Mouse (Mus musculus) intestine, embryonic 16.5 days (tissue): ENCODE results near the gene Piezo1. TPM values are rescaled to one million over a fixed set of nuclear protein-coding genes. Genes with fewer than 3 reads are reported as not detected.
A peak's percentile ranks its signal among the peaks of the same experiment; 100 is the strongest.

ENCODE experiments used
- ATAC-seq: fragments of 200-750 bp; cut with Nextera tagmentation; 2 replicates; pipeline ENCODE4 v1.8.0; 2017; ENCODE audit warnings: moderate TSS enrichment, moderate library complexity
- H3K27ac ChIP-seq: fragments of 300-500 bp; sonication (generic); 2 replicates; pipeline ENCODE4 v1.5.1; 2014; ENCODE audit warnings: mild to moderate bottlenecking, low read length
- H3K27me3 ChIP-seq: fragments of 300-500 bp; sonication (generic); replicated peaks from 2 replicates; pipeline ENCODE4 v1.6.1; 2014; ENCODE audit warnings: low read length, control low read depth, mixed read lengths; ENCODE audit not compliant: control insufficient read depth, insufficient read depth
- H3K36me3 ChIP-seq: fragments of 300-500 bp; sonication (generic); 2 replicates; pipeline ENCODE4 v1.6.1; 2014; ENCODE audit warnings: low read length, control low read depth; ENCODE audit not compliant: control insufficient read depth, insufficient read depth
- H3K4me1 ChIP-seq: fragments of 300-500 bp; sonication (generic); 2 replicates; pipeline ENCODE4 v1.6.1; 2014; ENCODE audit warnings: low read length, control low read depth, mixed read lengths; ENCODE audit not compliant: control insufficient read depth, insufficient read depth
- H3K4me2 ChIP-seq: fragments of 300-500 bp; sonication (generic); 2 replicates; pipeline ENCODE4 v1.6.1; 2014; ENCODE audit warnings: low read depth, low read length, control low read depth
- H3K4me3 ChIP-seq: fragments of 300-500 bp; sonication (generic); 2 replicates; pipeline ENCODE4 v1.5.1; 2014; ENCODE audit warnings: mild to moderate bottlenecking, low read length
- H3K9ac ChIP-seq: fragments of 300-500 bp; sonication (generic); 2 replicates; pipeline ENCODE4 v1.6.1; 2014; ENCODE audit warnings: low read depth, low read length
- H3K9me3 ChIP-seq: fragments of 300-500 bp; sonication (generic); 2 replicates; pipeline ENCODE4 v1.6.1; 2016; ENCODE audit warnings: low read length, control low read depth; ENCODE audit not compliant: control insufficient read depth
- WGBS: fragments of 180-500 bp; shearing (Covaris S2); extraction: QIAGEN DNeasy Blood & Tissue Kit; methylation state at CpG from one replicate; pipeline ENCODE4 v1.1.7; 2014; 5-methylcytosine and 5-hydroxymethylcytosine counted together
- polyA plus RNA-seq: library from polyadenylated mRNA; unstranded; fragments of >200 nt; fragmentation: Nextera tagmentation; extraction: Ambion mirVana; gene quantifications from 2 replicates; pipeline ENCODE4 v1.2.1, GENCODE M21; 2015

Piezo1 gene
- polyA plus RNA-seq, result 9.8 and 11.3 TPM in 2 replicates

DNA sequence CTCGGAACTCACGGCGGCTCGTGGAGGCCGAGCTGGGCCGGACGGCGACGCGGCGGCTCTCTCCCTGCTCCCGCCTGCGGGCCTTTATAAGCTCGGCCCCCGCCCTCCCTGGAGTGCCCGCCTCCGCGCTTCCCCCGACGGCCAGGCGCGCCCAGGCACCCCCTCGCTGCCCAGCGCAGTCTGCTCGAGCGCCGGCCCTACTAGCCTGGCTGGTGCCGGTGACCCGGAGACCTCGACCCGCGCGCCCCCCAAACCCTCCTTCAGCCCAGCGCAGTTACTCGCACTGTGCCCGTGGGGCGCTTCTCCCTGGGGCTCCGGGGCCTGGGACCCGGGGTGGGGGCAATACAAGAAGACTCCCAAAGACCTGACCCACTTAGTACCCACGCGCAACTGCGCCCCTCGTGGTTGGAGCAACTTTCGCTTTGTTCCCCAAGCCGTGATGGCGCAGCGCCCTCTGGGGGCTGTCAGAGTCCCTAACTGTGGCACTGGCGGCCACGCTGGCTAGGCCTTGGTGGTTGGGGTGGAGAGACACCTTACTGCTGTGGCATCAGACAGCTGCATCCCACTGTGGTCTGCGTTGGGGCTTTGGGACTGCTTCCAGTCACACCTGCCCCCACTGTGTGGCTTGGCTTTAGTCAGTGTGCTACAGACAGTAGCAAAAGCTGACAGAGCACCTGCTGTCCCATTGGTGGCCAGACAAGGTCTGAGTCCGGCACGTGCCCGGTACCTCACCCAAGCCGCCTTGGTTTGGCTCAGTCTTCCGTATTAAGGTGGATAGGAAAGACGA, at the start of gene Piezo1:
Gene Piezo1 (minus strand): TSS at position 65 of the 787 bp plus-strand sequence.
- Histone ChIP-seq H3K4me3 (peak within 1 kb of the TSS; percentile 71), H3K36me3 (no peaks in the 10 kb centered on the region), H3K27ac (peak within 1 kb of the TSS; percentile 89), H3K9me3 (no peaks in the 10 kb centered on the region), H3K4me1 (peaks cover 31% of the 10 kb centered on the region), H3K9ac (peak within 1 kb of the TSS; percentile 85), H3K27me3 (no peaks in the 10 kb centered on the region), H3K4me2 (peak within 1 kb of the TSS; percentile 83)
- peak; percentile 89 for ATAC-seq
- WGBS, result 14% methylated on average over 39 of the region's 56 CpGs

DNA sequence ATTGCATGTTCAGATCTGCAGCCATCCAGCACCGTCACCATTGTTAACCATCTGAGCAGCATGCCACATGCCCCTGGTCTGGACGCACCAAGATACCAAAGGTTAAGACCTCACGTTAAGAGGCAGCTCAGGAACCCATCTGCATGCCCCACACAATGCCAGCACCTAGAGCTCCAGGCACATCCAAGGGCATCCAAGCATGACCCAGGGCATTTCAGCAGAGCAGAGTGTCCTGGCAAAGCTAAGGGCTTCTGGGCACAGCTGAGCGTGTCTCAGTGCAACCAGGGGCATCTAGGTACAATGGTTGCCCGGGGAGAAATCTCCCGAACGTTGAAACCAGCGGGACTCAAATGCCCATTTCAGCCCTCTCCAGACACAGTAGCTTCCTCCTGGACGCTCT, 49.5 kb upstream of the Piezo1 start:
- Histone ChIP-seq H3K36me3 (no peaks in the 10 kb centered on the region), H3K27me3 (no peaks in the 10 kb centered on the region)

DNA sequence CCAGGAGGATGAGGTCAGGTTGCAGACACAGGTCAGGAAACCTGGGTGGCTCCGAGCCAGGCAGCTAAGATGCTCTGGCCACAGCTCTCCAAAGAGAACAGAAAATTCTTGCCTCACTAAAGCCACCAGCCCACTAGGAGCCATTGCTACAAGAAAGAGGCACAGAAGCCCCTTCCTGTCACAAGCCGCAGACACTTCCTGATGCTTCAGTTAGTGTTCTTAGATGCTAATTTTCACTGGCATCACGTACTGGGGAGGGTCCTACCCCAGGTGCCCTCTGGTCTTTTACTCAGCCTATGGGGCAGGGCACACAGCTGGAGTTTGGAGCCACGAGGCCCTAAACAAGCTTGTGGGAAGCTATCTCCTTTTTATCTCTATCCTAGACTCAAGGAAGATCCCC, 44.9 kb upstream of the Piezo1 start:
- H3K36me3 ChIP-seq, result no peaks in the 10 kb centered on the region

More for the DNA sequence above, 49.5 kb upstream of the Piezo1 start:
- Histone ChIP-seq H3K9ac (no peak overlapping the region), H3K4me3 (no peak overlapping the region), H3K27ac (no peak overlapping the region), H3K9me3 (no peaks in the 10 kb centered on the region), H3K4me1 (no peaks in the 10 kb centered on the region), H3K4me2 (no peak overlapping the region)
- 95% methylated on average over 9 of the region's 9 CpGs for WGBS
- ATAC-seq, result no peak

DNA sequence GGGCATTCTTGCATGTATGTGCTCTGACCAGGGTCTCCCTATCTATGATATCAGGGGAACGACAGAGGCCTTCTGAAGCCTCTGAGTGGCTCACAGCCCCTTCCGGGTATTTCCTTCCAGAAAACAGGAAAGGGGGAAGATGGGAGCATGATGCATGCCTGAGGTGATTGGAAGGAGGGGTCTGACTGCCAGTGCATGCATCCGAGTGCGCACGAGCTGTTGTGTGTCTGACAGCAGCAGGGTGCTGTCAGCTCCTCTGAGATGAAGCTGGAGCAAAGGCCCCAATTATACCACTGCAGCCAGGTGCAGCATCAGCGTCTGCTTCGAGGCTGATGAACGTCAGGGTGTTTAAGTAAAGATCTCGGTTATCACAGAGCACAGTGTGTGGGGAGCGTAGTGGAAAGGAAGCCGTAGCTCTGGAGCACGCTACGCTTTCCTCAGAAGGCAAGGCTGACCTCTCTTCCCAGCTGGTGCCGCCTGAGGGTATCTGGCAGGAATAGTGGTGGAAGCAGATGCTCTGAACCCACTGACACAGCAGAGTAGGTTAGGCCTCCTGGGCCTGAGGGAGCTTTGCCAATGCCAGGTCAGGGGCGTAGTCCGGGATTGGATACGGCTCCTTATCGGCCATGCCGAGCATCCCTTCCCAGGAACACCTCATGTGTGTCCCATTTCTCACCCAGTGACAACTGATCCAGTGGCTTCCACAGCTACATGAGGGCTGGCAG, 42.8 kb upstream of the Piezo1 start:
- Histone ChIP-seq H3K4me1 (no peaks in the 10 kb centered on the region), H3K9me3 (no peaks in the 10 kb centered on the region), H3K4me2 (no peak overlapping the region), H3K27ac (no peak overlapping the region), H3K4me3 (no peak overlapping the region), H3K36me3 (no peaks in the 10 kb centered on the region), H3K9ac (no peak overlapping the region), H3K27me3 (no peaks in the 10 kb centered on the region)
- 81% methylated on average over 19 of the region's 19 CpGs for WGBS
- ATAC-seq, result no peak

More for the DNA sequence above, 44.9 kb upstream of the Piezo1 start:
- Histone ChIP-seq H3K4me2 (no peak overlapping the region), H3K27me3 (no peaks in the 10 kb centered on the region), H3K27ac (no peak overlapping the region), H3K4me3 (no peak overlapping the region), H3K9me3 (no peaks in the 10 kb centered on the region), H3K9ac (no peak overlapping the region), H3K4me1 (no peaks in the 10 kb centered on the region)
- no peak for ATAC-seq
- 74% methylated on average over 4 of the region's 4 CpGs for WGBS

DNA sequence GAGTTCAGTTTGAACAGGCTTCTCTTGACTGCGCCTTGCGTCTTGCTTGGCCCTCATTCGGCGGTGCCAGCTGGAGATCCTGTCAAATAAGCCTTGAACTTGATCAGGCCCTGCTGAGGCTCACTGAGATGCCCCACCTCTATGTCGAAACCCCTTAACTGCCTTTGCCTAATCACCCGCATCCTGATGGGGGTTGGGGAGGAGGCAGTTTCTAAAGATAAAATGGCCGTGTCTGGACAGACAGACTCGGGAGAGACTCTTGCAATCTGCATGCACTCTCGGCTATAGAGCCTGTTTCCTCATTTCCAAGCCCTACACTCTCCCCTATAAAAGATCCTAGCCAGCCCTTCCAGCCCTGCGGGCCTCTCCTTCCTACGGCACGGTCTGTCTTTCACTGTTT, 42.1 kb upstream of the Piezo1 start:
- ATAC-seq, result no peak
- Histone ChIP-seq H3K9ac (no peak overlapping the region), H3K4me2 (no peak overlapping the region), H3K27ac (no peak overlapping the region), H3K36me3 (no peaks in the 10 kb centered on the region), H3K27me3 (no peaks in the 10 kb centered on the region), H3K9me3 (no peaks in the 10 kb centered on the region), H3K4me1 (no peaks in the 10 kb centered on the region), H3K4me3 (no peak overlapping the region)
- 64% methylated on average over 12 of the region's 12 CpGs for WGBS

DNA sequence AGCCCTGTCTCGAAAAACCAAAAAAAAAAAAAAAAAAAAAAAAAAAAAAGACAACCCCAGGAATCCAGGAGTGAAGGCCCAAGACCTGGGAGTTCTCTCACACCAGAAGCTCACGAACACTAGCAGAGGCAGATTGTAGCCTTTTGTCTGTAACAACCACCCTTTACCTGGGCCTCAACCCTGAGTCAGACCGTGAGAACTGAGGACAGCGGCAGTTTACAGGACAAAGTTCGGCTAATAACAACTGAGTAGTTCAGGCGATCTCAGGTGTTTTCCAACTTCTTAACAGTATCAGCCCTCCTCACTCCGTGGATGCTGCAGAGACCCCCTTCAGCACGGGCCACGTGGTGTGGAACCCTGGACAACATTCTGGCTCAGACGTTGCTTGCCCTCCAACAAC, 35.6 kb upstream of the Piezo1 start:
- no peaks in the 10 kb centered on the region for H3K27me3 ChIP-seq
- H3K4me3 ChIP-seq, result no peak overlapping the region
- H3K36me3 ChIP-seq, result no peaks in the 10 kb centered on the region
- peak overlapping the region; percentile 19; the same call in 1 of the 2 replicates for H3K4me2 ChIP-seq
- peaks cover 23% of the 10 kb centered on the region for H3K4me1 ChIP-seq
- 57% methylated on average over 10 of the region's 10 CpGs for WGBS
- peak overlapping the region; percentile 31; the same call in 1 of the 2 replicates for H3K9ac ChIP-seq
- H3K9me3 ChIP-seq, result no peaks in the 10 kb centered on the region
- ATAC-seq, result peak; percentile 55
- H3K27ac ChIP-seq, result peak overlapping the region; percentile 95

DNA sequence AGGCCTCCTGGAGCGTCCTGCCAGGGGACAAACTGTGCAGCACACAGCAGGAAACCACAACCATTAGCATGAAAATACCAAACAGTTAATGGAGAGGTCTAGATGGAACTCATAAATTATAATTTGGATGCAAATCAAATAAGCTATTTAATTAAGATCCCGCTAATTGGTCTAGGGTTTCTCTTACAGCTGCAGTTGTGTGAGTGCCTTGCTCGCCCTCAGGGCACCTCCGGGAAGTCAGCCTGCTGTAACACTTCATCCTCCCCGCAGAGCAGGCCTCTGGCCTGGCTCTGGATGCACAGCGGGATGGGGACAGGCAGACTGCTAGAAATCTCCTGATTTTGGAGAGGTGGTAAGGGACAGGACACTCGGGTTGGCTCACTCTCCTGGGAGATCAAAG, 35.0 kb upstream of the Piezo1 start:
- Histone ChIP-seq H3K9ac (peak overlapping the region; percentile 59; the same call in 1 of the 2 replicates), H3K9me3 (no peaks in the 10 kb centered on the region), H3K4me1 (peaks cover 23% of the 10 kb centered on the region), H3K36me3 (no peaks in the 10 kb centered on the region), H3K4me2 (0 out of 2 replicates have a peak overlapping the region, but pooled peaks have one; percentile 26), H3K27ac (peak overlapping the region; percentile 95), H3K27me3 (no peaks in the 10 kb centered on the region), H3K4me3 (no peak overlapping the region)
- ATAC-seq, result no peak
- WGBS, result 63% methylated on average over 7 of the region's 7 CpGs

DNA sequence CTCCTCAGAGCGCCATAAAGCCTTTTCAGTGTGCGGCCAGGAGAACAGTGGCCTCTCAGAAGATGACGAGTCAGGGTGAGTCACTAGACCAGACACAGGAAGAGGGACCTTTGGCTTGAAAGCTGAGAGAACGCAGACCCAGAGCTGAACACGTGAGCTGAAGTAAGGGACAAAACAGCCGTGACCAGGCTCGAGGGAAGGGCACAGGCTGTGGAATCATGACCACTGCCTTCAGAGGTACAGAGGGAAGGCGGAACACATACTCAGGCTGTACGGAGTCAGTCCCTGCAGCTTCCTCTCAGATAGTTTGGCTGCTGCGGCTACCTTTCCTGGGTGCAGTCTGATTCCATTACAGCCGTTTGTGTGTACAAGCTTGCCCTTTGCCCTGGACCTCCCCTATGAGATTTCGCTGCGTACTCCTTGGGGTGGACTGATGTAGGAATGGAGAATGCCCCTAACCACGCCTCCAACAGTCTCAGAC, 34.3 kb upstream of the Piezo1 start:
- 33% methylated on average over 14 of the region's 14 CpGs for WGBS
- Histone ChIP-seq H3K36me3 (no peaks in the 10 kb centered on the region), H3K4me3 (0 out of 2 replicates have a peak overlapping the region, but pooled peaks have one; percentile 9), H3K9ac (peak overlapping the region; percentile 59), H3K27ac (peak overlapping the region; percentile 95), H3K4me2 (peak overlapping the region; percentile 26; the same call in 1 of the 2 replicates), H3K9me3 (no peaks in the 10 kb centered on the region), H3K4me1 (peaks cover 23% of the 10 kb centered on the region), H3K27me3 (no peaks in the 10 kb centered on the region)
- peak; percentile 77 for ATAC-seq

DNA sequence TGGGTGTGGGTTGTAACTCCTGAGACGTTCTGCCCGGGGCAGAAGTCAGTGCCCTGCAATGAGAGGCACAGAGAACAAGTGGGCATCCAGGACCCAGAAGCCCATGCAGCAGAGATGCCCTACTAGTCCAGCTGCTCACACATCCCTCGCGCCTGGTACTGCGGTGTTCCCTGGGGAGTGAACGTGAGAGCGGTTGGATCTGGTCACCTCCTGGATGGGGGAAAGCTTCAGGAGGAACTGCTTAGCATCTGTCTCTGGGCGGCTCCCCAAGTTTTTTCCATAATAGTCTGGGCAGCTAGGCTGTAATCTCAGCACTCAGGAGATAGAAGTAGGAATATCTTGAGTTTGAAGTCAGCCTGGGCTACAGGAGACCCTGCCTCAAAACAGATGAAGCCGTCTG, 33.9 kb upstream of the Piezo1 start:
- peak overlapping the region; percentile 26; the same call in 1 of the 2 replicates for H3K4me2 ChIP-seq
- H3K4me1 ChIP-seq, result peaks cover 24% of the 10 kb centered on the region
- 0 out of 2 replicates have a peak, but pooled peaks have one; percentile 0 for ATAC-seq
- no peaks in the 10 kb centered on the region for H3K36me3 ChIP-seq
- WGBS, result 82% methylated on average over 9 of the region's 9 CpGs
- H3K27ac ChIP-seq, result peak overlapping the region; percentile 95
- H3K4me3 ChIP-seq, result no peak overlapping the region
- peak overlapping the region; percentile 59 for H3K9ac ChIP-seq
- H3K9me3 ChIP-seq, result no peaks in the 10 kb centered on the region
- H3K27me3 ChIP-seq, result no peaks in the 10 kb centered on the region
